31 mouse cellular contexts compared by ENCODE assay signal in genomic region chr13:58536466-58537231, GRCm38 (mm10).
DNase-seq lines count a peak whose midpoint lies in the region; ATAC-seq and TF ChIP-seq lines count a peak whose summit lies in the region.
"Had no signal": no experiment of that assay in that cellular context is flagged by ENCODE, and none has a peak within 500 bp of the region (broad histone marks: within the 10 kb centered on the region; RNA-seq: fewer than 3 reads in every experiment).

No protein-coding gene starts in this region.

- 0 out of 2 replicates have a peak, but pooled peaks have one; percentile 30 for ATAC-seq in heart, embryonic 12.5 days (ENCODE audit: insufficient number of reproducible peaks, low FRiP score)
- ATAC-seq in heart, embryonic 11.5 days (replicated peaks; ENCODE audit: insufficient number of reproducible peaks, low FRiP score, low TSS enrichment) = no peak
- no peak for ATAC-seq in liver, embryonic 11.5 days (replicated peaks; ENCODE audit: low FRiP score)
- ATAC-seq in megakaryocyte progenitor cell, adult 5-6 weeks (replicated peaks; ENCODE audit: poor library complexity) = peak; percentile 35; the same call in 1 of the 2 replicates
- ATAC-seq: forebrain, postnatal 0 days; hindbrain, embryonic 16.5 days; midbrain, embryonic 15.5 days had no signal

- H3K4me3 ChIP-seq in heart, embryonic 12.5 days = no peak overlapping the region
- no peak overlapping the region for H3K4me3 ChIP-seq in heart, embryonic 11.5 days (ENCODE audit: low read depth, low read length)
- H3K4me3 ChIP-seq in liver, embryonic 11.5 days (ENCODE audit: low read depth, low read length) = no peak overlapping the region
- no peak overlapping the region for H3K4me3 ChIP-seq in layer of hippocampus, adult 2 months
- H3K4me3 ChIP-seq: embryonic facial prominence, embryonic 13.5 days; erythroblast, embryonic 14.5 days; forebrain, embryonic 12.5 days; heart, embryonic 15.5 days; limb, embryonic 10.5 days; limb, embryonic 15.5 days; midbrain, embryonic 10.5 days; midbrain, embryonic 15.5 days; neural tube, embryonic 15.5 days; stomach, embryonic 15.5 days had no signal

- no peaks in the 10 kb centered on the region for H3K27me3 ChIP-seq in heart, embryonic 12.5 days (replicated peaks)
- no peaks in the 10 kb centered on the region for H3K27me3 ChIP-seq in heart, embryonic 11.5 days (ENCODE audit: control insufficient read depth, insufficient read depth, low read length)
- no peaks in the 10 kb centered on the region for H3K27me3 ChIP-seq in liver, embryonic 11.5 days (replicated peaks; ENCODE audit: control insufficient read depth, insufficient read depth, low read length)
- H3K27me3 ChIP-seq: embryonic facial prominence, embryonic 13.5 days; forebrain, embryonic 12.5 days; heart, embryonic 15.5 days; limb, embryonic 15.5 days; midbrain, embryonic 15.5 days; neural tube, embryonic 15.5 days; stomach, embryonic 15.5 days had no signal

- H3K36me3 ChIP-seq in heart, embryonic 12.5 days = no peaks in the 10 kb centered on the region
- H3K36me3 ChIP-seq in heart, embryonic 11.5 days (ENCODE audit: control insufficient read depth, insufficient read depth, low read length) = no peaks in the 10 kb centered on the region
- no peaks in the 10 kb centered on the region for H3K36me3 ChIP-seq in liver, embryonic 11.5 days (ENCODE audit: control insufficient read depth, insufficient read depth, low read length)
- H3K36me3 ChIP-seq: embryonic facial prominence, embryonic 13.5 days; forebrain, embryonic 12.5 days; heart, embryonic 15.5 days; limb, embryonic 10.5 days; limb, embryonic 15.5 days; midbrain, embryonic 10.5 days; midbrain, embryonic 15.5 days; neural tube, embryonic 15.5 days; stomach, embryonic 15.5 days had no signal

- WGBS in heart, embryonic 12.5 days = 70% methylated on average over 2 of the region's 2 CpGs
- 75% methylated on average over 2 of the region's 2 CpGs for WGBS in heart, embryonic 11.5 days (ENCODE audit: insufficient replicate concordance)
- WGBS in liver, embryonic 11.5 days = 66% methylated on average over 2 of the region's 2 CpGs

- H3K9ac ChIP-seq in heart, embryonic 12.5 days = no peak overlapping the region
- H3K9ac ChIP-seq in heart, embryonic 11.5 days (ENCODE audit: low read depth, low read length) = no peak overlapping the region
- H3K9ac ChIP-seq in liver, embryonic 11.5 days (ENCODE audit: low read depth, low read length) = no peak overlapping the region
- H3K9ac ChIP-seq: embryonic facial prominence, embryonic 13.5 days; forebrain, embryonic 12.5 days; forebrain, postnatal 0 days; heart, embryonic 15.5 days; limb, embryonic 15.5 days; lung, embryonic 14.5 days; midbrain, embryonic 15.5 days; neural tube, embryonic 15.5 days; stomach, embryonic 15.5 days had no signal

- DNase-seq in MEL-GATA-1-ER (ENCODE audit: extremely low read depth, low read depth) = peak; percentile 60
- DNase-seq in liver, embryonic 11.5 days (ENCODE audit: low spot score) = no peak
- no peak for DNase-seq in layer of hippocampus, adult 2 months (ENCODE audit: low spot score in 2 of 2)
- no peak for DNase-seq in frontal cortex, postnatal 14 days (ENCODE audit: low spot score in 2 of 2)
- DNase-seq in layer of hippocampus, adult 9-11 months = no peak
- DNase-seq: adrenal gland, postnatal 14 days; cerebellum, adult 11-12 months; cerebellum, postnatal 10 days; forebrain, postnatal 0 days; gastrocnemius, postnatal 10 days; kidney, adult 8-10 months; kidney, postnatal 10 days; lung, embryonic 14.5 days; lung, postnatal 14 days; retina, postnatal 1 day; right cerebral cortex, postnatal 25 days; thymus, postnatal 25 days had no signal

- peaks cover 20% of the 10 kb centered on the region for H3K4me1 ChIP-seq in heart, embryonic 12.5 days (replicated peaks)
- peaks cover 6% of the 10 kb centered on the region; the same call in 1 of the 2 replicates for H3K4me1 ChIP-seq in heart, embryonic 11.5 days (ENCODE audit: control insufficient read depth, insufficient read depth, low read length)
- H3K4me1 ChIP-seq in liver, embryonic 11.5 days (replicated peaks; ENCODE audit: control insufficient read depth, insufficient read depth, low read length) = peaks cover 30% of the 10 kb centered on the region
- H3K4me1 ChIP-seq: embryonic facial prominence, embryonic 13.5 days; forebrain, embryonic 12.5 days; limb, embryonic 15.5 days; neural tube, embryonic 15.5 days; stomach, embryonic 15.5 days had no signal

- TF ChIP-seq CTCF in layer of hippocampus, adult 2 months (conservative IDR thresholded peaks at IDR 0.05) = no peak

- H3K4me2 ChIP-seq in heart, embryonic 12.5 days = no peak overlapping the region
- no peak overlapping the region for H3K4me2 ChIP-seq in heart, embryonic 11.5 days
- no peak overlapping the region for H3K4me2 ChIP-seq in liver, embryonic 11.5 days
- H3K4me2 ChIP-seq: embryonic facial prominence, embryonic 13.5 days; forebrain, embryonic 12.5 days; heart, embryonic 15.5 days; limb, embryonic 15.5 days; lung, embryonic 14.5 days; midbrain, embryonic 15.5 days; neural tube, embryonic 15.5 days; stomach, embryonic 15.5 days had no signal

- H3K9me3 ChIP-seq in heart, embryonic 12.5 days (replicated peaks) = peaks cover 5% of the 10 kb centered on the region; the same call in 1 of the 2 replicates
- no peaks in the 10 kb centered on the region for H3K9me3 ChIP-seq in heart, embryonic 11.5 days (replicated peaks; ENCODE audit: control insufficient read depth, low read length)
- H3K9me3 ChIP-seq in liver, embryonic 11.5 days (ENCODE audit: control insufficient read depth, low read length) = no peaks in the 10 kb centered on the region
- H3K9me3 ChIP-seq: embryonic facial prominence, embryonic 13.5 days; forebrain, embryonic 12.5 days; heart, embryonic 15.5 days; limb, embryonic 10.5 days; limb, embryonic 15.5 days; midbrain, embryonic 10.5 days; midbrain, embryonic 15.5 days; neural tube, embryonic 15.5 days; stomach, embryonic 15.5 days had no signal

- no peak overlapping the region for H3K27ac ChIP-seq in heart, embryonic 12.5 days (ENCODE audit: poor library complexity, severe bottlenecking)
- no peak overlapping the region for H3K27ac ChIP-seq in heart, embryonic 11.5 days (ENCODE audit: low read depth, low read length)
- peak overlapping the region; percentile 93 for H3K27ac ChIP-seq in liver, embryonic 11.5 days (ENCODE audit: low read depth, low read length)
- H3K27ac ChIP-seq in layer of hippocampus, adult 2 months = no peak overlapping the region
- H3K27ac ChIP-seq: embryonic facial prominence, embryonic 13.5 days; forebrain, embryonic 12.5 days; heart, embryonic 15.5 days; limb, embryonic 10.5 days; limb, embryonic 15.5 days; midbrain, embryonic 10.5 days; midbrain, embryonic 15.5 days; neural tube, embryonic 15.5 days; stomach, embryonic 15.5 days had no signal

Comparison
In these comparisons a context has a peak if more than half of its experiments do, and no peak if none do; other contexts are left out.
1. ATAC-seq: peak in heart, embryonic 12.5 days (single experiment) and megakaryocyte progenitor cell, adult 5-6 weeks (single experiment); none in heart, embryonic 11.5 days (single experiment) and liver, embryonic 11.5 days (single experiment).